Mouse (Mus musculus) telencephalon, adult 2 months (tissue): ENCODE results near the gene Phf5a.

Experiments
- DNase-seq: peaks from one replicate; pipeline ENCODE4 v3.0.0-alpha.2; 2011; ENCODE audit warnings: low read depth, low spot score

The Phf5a gene

DNA sequence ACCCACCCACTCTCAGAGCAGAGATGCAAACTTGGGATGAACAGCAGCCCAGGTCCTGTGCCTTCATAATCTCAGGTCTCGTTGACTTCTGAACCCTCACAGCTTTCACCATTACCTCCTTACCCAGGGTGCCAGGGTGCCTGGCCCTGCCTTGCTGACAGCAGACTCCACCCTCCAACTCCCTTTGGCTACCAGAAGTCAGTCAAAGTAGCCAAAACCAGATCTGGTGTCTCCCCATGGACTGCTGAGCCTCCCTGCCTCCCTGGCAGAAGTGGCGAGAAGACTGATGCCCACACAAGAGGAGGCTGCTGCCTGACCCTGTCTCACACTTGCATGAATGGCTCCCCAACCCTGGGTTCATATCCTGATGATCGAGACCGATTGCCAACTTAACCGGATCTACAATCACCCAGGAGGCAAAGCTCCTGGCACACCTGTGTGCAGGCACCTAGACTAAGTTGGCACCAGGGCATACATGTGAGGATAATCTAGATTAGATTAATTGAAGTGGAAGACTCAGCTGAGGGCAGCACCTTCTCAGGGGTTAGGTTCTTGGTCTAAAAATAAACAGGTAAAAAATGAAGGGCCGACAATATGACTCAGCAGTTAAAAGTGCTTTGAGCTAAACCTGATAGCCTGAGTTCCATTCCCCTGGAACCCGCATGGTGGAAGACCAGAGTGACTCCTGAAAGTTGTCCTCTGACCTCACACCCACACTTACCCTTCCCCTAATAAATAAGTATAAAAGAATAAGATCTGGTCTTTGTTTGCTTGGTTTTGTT, 43.1 kb downstream of the Phf5a start:
- no peak for DNase-seq

DNA sequence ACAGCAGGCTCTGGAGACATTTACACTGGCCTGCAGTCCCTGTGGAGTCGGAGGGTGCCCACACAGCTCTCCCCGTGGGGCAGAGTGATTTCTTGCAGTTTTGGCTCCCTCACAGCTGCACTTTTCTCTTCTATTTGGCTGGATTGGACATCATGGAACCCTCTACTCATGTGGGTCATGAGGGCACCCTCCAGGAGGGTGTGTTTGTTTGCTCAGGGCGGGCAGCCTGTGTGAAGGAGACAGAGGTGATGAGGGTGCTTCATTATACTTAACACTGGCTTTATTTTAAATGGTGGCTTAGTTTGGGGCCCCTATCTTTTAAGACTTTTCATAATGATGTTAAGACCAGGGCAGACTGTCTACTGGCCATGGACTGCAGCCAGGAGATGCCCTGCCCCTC, 46.9 kb downstream of the Phf5a start:
- no peak for DNase-seq

DNA sequence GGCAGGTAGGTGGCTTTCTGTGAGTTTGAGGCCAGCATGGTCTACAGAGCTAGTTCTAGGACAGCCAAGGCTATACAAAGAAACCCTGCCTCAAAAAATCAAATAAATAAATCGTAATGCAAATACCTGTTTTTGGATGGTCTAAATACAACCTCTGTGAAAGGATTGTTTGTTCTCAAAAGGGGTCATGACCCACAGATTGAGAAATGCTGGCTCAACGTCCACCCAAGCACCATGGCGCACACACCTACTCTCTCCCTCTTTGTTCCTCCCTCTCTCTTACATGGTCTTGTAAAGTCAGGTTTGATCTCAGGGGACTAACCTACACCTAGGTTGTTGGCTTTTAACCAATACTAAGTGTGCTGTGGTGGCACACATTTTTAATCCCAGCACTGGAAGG, 49.1 kb downstream of the Phf5a start:
- no peak for DNase-seq

DNA sequence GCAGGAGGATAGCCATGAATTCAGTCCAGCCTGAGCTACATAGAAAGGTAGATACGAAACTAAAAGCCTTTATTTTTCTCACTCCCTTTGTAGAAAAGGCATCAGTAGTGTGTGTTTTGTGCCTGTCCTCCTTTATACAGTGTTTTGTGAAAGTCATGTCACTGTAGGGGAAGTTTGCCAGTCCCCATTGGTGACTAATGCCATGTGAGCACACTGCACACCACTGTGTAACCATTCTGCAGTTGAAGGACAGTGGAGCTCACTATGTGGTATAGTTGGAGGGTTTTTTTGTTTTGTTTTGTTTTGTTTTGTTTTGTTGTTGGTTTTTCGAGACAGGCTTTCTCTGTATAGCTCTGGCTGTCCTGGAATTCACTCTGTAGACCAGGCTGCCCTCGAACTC, 53.3 kb downstream of the Phf5a start:
- no peak for DNase-seq

DNA sequence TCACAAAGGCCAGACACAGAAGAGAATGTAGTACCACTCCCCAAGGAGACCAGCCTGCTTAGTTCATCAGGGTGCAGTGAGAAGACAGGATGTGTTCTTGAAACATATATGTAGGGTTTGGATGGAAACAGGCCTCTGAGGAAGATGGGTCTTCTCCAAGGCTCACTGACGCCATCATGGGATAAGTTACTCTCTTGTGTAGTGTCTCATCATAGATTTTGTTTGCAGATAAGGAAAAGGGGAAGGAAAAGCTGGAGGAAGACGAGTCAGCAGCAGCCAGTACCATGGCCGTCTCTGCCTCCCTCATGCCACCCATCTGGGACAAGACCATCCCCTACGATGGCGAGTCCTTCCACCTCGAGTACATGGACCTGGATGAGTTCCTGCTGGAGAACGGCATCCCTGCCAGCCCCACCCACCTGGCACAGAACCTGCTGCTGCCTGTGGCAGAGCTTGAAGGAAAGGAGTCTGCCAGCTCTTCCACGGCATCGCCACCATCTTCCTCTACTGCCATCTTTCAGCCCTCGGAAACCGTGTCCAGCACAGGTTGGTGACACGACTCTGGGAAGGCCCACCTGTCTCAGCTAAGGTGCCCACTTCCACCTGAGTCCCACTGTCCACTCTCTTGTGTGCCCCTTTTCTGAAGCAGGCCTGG, 56.9 kb downstream of the Phf5a start:
- no peak for DNase-seq
